Mouse (Mus musculus): Measurements from ENCODE around the gene Golph3. TPM values are rescaled to one million over a fixed set of nuclear protein-coding genes. Genes with fewer than 3 reads are reported as not detected.

The Golph3 gene
- total and polyA plus RNA-seq, 2 experiments from 2014 or later: 55.8 to 116 TPM

DNA sequence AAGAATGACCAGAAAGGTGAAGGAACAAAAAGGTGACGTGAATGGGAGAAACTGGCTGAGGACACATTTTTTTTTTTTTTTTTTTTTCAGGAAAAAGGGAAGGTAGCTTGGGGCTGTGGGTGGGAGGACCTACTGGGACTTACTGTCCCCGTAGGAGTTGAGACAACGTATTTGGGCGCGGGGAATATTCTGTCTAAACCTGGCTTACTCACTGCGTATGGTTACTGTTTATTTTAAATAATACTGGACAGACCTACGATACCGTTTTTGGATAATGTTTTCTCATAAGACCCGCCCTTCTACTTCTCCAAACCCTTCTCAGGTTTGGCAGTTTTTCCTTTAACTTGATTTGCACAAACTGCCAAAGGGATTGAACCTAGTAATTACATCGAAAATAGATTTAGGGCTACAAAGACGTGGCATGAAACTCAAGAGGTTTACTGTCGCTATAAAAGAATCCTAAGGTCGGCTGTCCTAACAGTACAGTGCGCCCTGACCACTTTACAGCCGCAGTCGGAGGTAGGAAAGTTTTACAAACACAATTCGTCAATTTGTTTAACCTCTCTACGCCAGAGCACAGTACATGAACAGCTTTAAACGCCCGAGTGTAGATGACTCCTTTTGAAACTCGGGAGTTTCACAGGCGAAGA, 684 bp upstream of the Golph3 start:
- peak overlapping the region; percentile 99 for H3K4me3 ChIP-seq (ENCODE audit: low read depth, low read length)
- no peaks in the 10 kb centered on the region for H3K9me3 ChIP-seq (ENCODE audit: low read length)
- 4% methylated on average over 22 of the region's 22 CpGs for WGBS
- no peaks in the 10 kb centered on the region for H3K36me3 ChIP-seq (ENCODE audit: insufficient read depth, low read length)
- H3K27ac ChIP-seq (ENCODE audit: low read depth, low read length): peak overlapping the region; percentile 43; the same call in 1 of the 2 replicates
- peaks cover 11% of the 10 kb centered on the region for H3K4me1 ChIP-seq (ENCODE audit: insufficient read depth, low read length)
- H3K9ac ChIP-seq (replicated peaks; ENCODE audit: low read length, poor library complexity, severe bottlenecking): peak overlapping the region; percentile 96
- ATAC-seq (ENCODE audit: low FRiP score) (no peak; the same call in 1 of the 2 replicates), DNase-seq (ENCODE audit: low spot score) (no peak)
- 0 out of 2 replicates have a peak, but pooled peaks cover 4% of the 10 kb centered on the region for H3K27me3 ChIP-seq (ENCODE audit: insufficient read depth, low read length)
- no peak for TF ChIP-seq CTCF (IDR thresholded peaks at IDR 0.05)
- peak overlapping the region; percentile 87 for H3K4me2 ChIP-seq (ENCODE audit: low read depth, low read length, poor library complexity, severe bottlenecking)

GRCm38 (mm10) chr15:12321788-12322621, 755 bp downstream of the Golph3 start, which contains the start of gene 1810049J17Rik:
Gene 1810049J17Rik (minus strand): TSS chr15:12321899.
- Histone ChIP-seq H3K4me2 (ENCODE audit: low read depth, low read length, poor library complexity, severe bottlenecking) (peak within 1 kb of the TSS; percentile 87), H3K9me3 (ENCODE audit: low read length) (no peaks in the 10 kb centered on the region), H3K36me3 (ENCODE audit: insufficient read depth, low read length) (no peaks in the 10 kb centered on the region), H3K9ac (replicated peaks; ENCODE audit: low read length, poor library complexity, severe bottlenecking) (peak within 1 kb of the TSS; percentile 96), H3K4me1 (ENCODE audit: insufficient read depth, low read length) (peaks cover 11% of the 10 kb centered on the region), H3K27me3 (ENCODE audit: insufficient read depth, low read length) (0 out of 2 replicates have a peak, but pooled peaks cover 4% of the 10 kb centered on the region), H3K4me3 (ENCODE audit: low read depth, low read length) (peak within 1 kb of the TSS; percentile 99), H3K27ac (ENCODE audit: low read depth, low read length) (peak within 1 kb of the TSS; percentile 94)
- DNase-seq (ENCODE audit: low spot score): peak; percentile 42
- ATAC-seq (ENCODE audit: low FRiP score): peak; percentile 47
- under 1% methylated on average over 65 of the region's 70 CpGs for WGBS
- TF ChIP-seq CTCF (IDR thresholded peaks at IDR 0.05): no peak

DNA sequence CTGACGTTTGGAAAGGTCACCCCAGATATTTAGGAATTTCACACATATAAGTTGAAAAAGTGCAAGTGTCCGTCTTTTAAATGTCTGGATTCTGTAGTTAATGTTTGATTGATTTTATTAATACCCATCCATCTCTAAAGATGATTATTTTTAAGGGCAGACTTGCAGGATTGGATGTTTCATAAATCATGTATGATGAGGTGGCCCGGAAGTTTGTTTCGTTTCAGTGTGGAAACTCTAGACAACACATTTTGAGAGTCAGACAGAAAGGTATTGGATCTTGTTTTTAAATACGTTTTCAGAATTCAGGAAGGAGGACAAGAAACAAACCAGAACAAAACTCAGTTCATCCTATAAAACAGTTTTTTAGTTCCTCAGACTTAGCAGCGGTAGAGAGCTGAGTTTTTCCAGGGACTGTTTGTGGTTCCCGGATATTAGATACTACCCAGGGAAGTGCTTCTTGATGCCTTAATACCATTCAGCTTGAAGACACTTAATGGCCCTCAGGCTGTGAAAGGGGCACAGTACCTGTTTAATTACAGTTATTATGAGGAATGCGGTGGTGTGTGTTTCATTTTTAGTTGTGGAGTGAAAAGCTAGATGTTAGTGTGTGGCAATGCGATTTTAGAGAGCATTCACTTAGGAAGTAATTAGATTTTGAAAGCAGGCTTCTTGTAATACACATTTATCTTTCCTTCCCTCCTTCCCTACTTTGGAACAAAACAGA, 1.6 kb downstream of the Golph3 start:
- Histone ChIP-seq H3K27me3 (ENCODE audit: insufficient read depth, low read length) (0 out of 2 replicates have a peak, but pooled peaks cover 4% of the 10 kb centered on the region), H3K9me3 (ENCODE audit: low read length) (no peaks in the 10 kb centered on the region), H3K4me1 (ENCODE audit: insufficient read depth, low read length) (peaks cover 11% of the 10 kb centered on the region), H3K9ac (replicated peaks; ENCODE audit: low read length, poor library complexity, severe bottlenecking) (peak overlapping the region; percentile 96; the same call in 1 of the 2 replicates), H3K4me3 (ENCODE audit: low read depth, low read length) (peak overlapping the region; percentile 99), H3K36me3 (ENCODE audit: insufficient read depth, low read length) (no peaks in the 10 kb centered on the region), H3K4me2 (ENCODE audit: low read depth, low read length, poor library complexity, severe bottlenecking) (peak overlapping the region; percentile 87), H3K27ac (ENCODE audit: low read depth, low read length) (no peak overlapping the region)
- DNase-seq (ENCODE audit: low spot score) (no peak), ATAC-seq (ENCODE audit: low FRiP score) (no peak)
- no peak for TF ChIP-seq CTCF (IDR thresholded peaks at IDR 0.05)
- 19% methylated on average over 9 of the region's 9 CpGs for WGBS

DNA sequence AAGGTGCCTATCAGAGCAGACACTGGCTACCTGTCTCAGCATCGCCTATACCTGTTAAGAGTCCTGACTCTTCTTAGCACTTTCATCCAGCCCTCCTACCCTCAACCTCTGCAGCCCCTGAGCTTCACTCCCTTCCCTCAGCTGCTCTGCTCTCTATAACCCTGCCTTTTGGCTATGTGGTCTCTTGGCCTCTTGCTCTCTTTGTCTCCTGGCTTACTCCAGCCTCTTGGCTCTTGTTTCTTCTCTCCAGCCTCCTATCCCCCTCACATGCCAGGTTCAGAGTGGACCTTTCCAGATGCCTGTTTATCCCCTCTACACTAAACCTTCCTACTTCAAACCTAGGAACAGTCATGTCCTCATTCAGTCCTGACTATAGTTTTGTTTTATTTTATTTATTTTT, 3.1 kb downstream of the Golph3 start:
- no peak for ATAC-seq (ENCODE audit: low FRiP score)
- WGBS: 92% methylated on average over 1 of the region's 1 CpGs
- no peak overlapping the region for H3K4me2 ChIP-seq (ENCODE audit: low read depth, low read length, poor library complexity, severe bottlenecking)

DNA sequence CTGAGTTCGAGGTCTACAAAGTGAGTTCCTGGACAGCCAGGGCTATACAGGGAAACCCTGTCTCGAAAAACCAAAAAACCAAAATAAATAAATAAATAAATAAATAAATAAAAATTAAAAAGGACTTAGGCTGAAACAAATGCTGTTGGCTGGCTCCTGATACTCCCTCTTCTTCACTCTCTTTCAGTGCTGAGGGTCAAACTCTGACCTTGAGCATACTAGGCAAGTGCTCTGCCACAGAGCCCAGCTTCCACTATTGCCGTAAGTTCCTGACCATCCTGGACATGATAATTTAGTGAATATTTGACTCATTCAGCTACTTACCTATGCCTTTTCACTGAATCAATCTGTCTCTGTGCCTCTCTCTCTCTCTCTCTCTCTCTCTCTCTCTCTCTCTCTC, 9.1 kb downstream of the Golph3 start:
- no peak for TF ChIP-seq CTCF (IDR thresholded peaks at IDR 0.05)
- no peaks in the 10 kb centered on the region for H3K9me3 ChIP-seq (ENCODE audit: low read length)
- no peak overlapping the region for H3K9ac ChIP-seq (replicated peaks; ENCODE audit: low read length, poor library complexity, severe bottlenecking)
- H3K4me2 ChIP-seq (ENCODE audit: low read depth, low read length, poor library complexity, severe bottlenecking): no peak overlapping the region
- H3K27me3 ChIP-seq (ENCODE audit: insufficient read depth, low read length): no peaks in the 10 kb centered on the region
- 93% methylated on average over 3 of the region's 3 CpGs for WGBS
- DNase-seq (ENCODE audit: low spot score) (no peak), ATAC-seq (ENCODE audit: low FRiP score) (no peak)
- no peaks in the 10 kb centered on the region for H3K36me3 ChIP-seq (ENCODE audit: insufficient read depth, low read length)
- H3K4me3 ChIP-seq (ENCODE audit: low read depth, low read length): no peak overlapping the region
- H3K4me1 ChIP-seq (ENCODE audit: insufficient read depth, low read length): peaks cover 4% of the 10 kb centered on the region; the same call in 1 of the 2 replicates
- no peak overlapping the region for H3K27ac ChIP-seq (ENCODE audit: low read depth, low read length)

More for the DNA sequence above, 3.1 kb downstream of the Golph3 start:
- Histone ChIP-seq H3K27me3 (ENCODE audit: insufficient read depth, low read length) (0 out of 2 replicates have a peak, but pooled peaks cover 4% of the 10 kb centered on the region), H3K4me1 (ENCODE audit: insufficient read depth, low read length) (peaks cover 11% of the 10 kb centered on the region), H3K27ac (ENCODE audit: low read depth, low read length) (no peak overlapping the region), H3K4me3 (ENCODE audit: low read depth, low read length) (no peak overlapping the region), H3K9me3 (ENCODE audit: low read length) (no peaks in the 10 kb centered on the region), H3K9ac (replicated peaks; ENCODE audit: low read length, poor library complexity, severe bottlenecking) (no peak overlapping the region), H3K36me3 (ENCODE audit: insufficient read depth, low read length) (no peaks in the 10 kb centered on the region)
- no peak for DNase-seq (ENCODE audit: low spot score)
- no peak for TF ChIP-seq CTCF (IDR thresholded peaks at IDR 0.05)
